Mouse (Mus musculus): ENCODE results near the gene Fgfr2. TPM values are rescaled to one million over a fixed set of nuclear protein-coding genes. Genes with fewer than 3 reads are reported as not detected.

Fgfr2 gene
- polyA plus RNA-seq, 1 experiment: 14.8 TPM

DNA sequence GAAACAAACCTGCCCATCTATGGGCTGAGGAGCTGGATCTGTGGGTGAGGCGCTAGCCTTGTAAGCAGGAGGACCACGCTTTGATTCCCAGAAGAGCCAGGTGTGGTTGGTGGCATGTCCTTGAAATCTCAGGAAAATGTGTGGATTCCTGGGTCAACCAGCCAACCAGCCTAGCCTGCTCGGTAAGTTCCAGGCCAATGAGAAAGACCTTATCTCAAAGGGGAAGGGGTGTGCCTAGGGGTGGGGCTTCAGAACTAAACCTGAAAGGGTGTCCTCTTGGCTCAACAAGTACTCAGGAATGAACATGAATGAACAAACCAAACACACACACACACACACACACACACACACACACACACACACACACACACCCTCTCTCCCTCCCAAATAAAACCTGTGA, 81.4 kb downstream of the Fgfr2 start:
- Histone ChIP-seq H3K27me3 (replicated peaks; ENCODE audit: control insufficient read depth, insufficient read depth, low read length) (no peaks in the 10 kb centered on the region), H3K4me3 (ENCODE audit: insufficient read depth, low read depth, low read length) (no peak overlapping the region), H3K36me3 (ENCODE audit: control insufficient read depth, insufficient read depth, low read length) (no peaks in the 10 kb centered on the region), H3K27ac (ENCODE audit: insufficient read depth, low read depth, low read length) (peak overlapping the region; percentile 73; the same call in 1 of the 2 replicates), H3K4me1 (ENCODE audit: control insufficient read depth, insufficient read depth, low read length) (peaks cover 13% of the 10 kb centered on the region; the same call in 1 of the 2 replicates)
- DNase-seq: peak; percentile 33
- 49% methylated on average over 3 of the region's 3 CpGs for WGBS
- TF ChIP-seq POLR2A (IDR thresholded peaks at IDR 0.05; ENCODE audit: low read depth, low read length): no peak
- no peak for TF ChIP-seq CTCF (conservative IDR thresholded peaks at IDR 0.05; ENCODE audit: insufficient read depth, insufficient read length, low read depth, low read length)

- Histone ChIP-seq H3K27me3 (replicated peaks; ENCODE audit: control insufficient read depth, insufficient read depth, low read length) (no peaks in the 10 kb centered on the region), H3K4me1 (ENCODE audit: control insufficient read depth, insufficient read depth, low read length) (peaks cover 15% of the 10 kb centered on the region; the same call in 1 of the 2 replicates), H3K36me3 (ENCODE audit: control insufficient read depth, insufficient read depth, low read length) (no peaks in the 10 kb centered on the region), H3K27ac (ENCODE audit: insufficient read depth, low read depth, low read length) (peak overlapping the region; percentile 73), H3K4me3 (ENCODE audit: insufficient read depth, low read depth, low read length) (no peak overlapping the region)
- WGBS: 67% methylated on average over 3 of the region's 3 CpGs
- peak; percentile 77 for DNase-seq
- TF ChIP-seq POLR2A (IDR thresholded peaks at IDR 0.05; ENCODE audit: low read depth, low read length) (no peak), CTCF (conservative IDR thresholded peaks at IDR 0.05; ENCODE audit: insufficient read depth, insufficient read length, low read depth, low read length) (no peak; the same call in 1 of the 2 replicates)
Measured at GRCm38 (mm10) chr7:133040688-133041345, 82.3 kb downstream of the Fgfr2 start.

DNA sequence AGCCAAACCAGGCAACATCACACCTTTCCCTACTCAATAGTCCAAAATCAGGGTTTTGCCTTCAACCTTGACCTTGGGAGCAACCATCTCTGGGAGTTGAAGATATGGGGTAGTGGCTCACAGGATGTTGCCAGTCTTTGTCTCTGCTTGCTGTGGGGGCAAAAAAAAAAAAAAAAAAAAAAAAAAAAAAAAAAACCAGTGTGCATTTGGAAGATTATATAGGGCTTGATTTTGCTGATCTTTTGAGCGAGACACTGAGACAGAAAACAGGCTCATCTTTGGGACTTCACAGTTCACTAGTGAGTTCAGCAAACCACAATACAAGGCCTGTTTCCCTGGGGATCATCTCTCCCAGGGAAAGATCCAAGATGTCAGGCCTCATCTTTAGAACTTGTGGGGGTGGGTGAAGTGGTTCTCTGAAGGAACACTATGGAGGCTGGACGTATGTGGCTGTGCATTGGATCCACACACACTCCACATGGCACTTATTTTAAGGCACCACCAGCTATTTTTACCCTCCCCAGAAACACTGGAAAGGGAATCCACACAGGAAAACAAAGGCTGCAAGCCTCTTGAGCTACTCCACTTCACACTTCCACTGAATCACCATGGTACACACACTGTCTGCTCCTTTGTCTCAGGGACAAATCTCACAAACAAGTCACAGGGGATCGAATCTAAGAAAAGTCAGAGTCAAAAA, 83.4 kb downstream of the Fgfr2 start:
- Histone ChIP-seq H3K27ac (ENCODE audit: insufficient read depth, low read depth, low read length) (peak overlapping the region; percentile 12), H3K27me3 (replicated peaks; ENCODE audit: control insufficient read depth, insufficient read depth, low read length) (no peaks in the 10 kb centered on the region), H3K4me3 (ENCODE audit: insufficient read depth, low read depth, low read length) (no peak overlapping the region), H3K4me1 (ENCODE audit: control insufficient read depth, insufficient read depth, low read length) (peaks cover 15% of the 10 kb centered on the region; the same call in 1 of the 2 replicates), H3K36me3 (ENCODE audit: control insufficient read depth, insufficient read depth, low read length) (no peaks in the 10 kb centered on the region)
- TF ChIP-seq POLR2A (IDR thresholded peaks at IDR 0.05; ENCODE audit: low read depth, low read length): no peak
- TF ChIP-seq CTCF (conservative IDR thresholded peaks at IDR 0.05; ENCODE audit: insufficient read depth, insufficient read length, low read depth, low read length): no peak
- no peak for DNase-seq
- WGBS: 82% methylated on average over 3 of the region's 3 CpGs

- no peak for TF ChIP-seq CTCF (conservative IDR thresholded peaks at IDR 0.05; ENCODE audit: insufficient read depth, insufficient read length, low read depth, low read length)
- no peak for TF ChIP-seq POLR2A (IDR thresholded peaks at IDR 0.05; ENCODE audit: low read depth, low read length)
- H3K27ac ChIP-seq (ENCODE audit: insufficient read depth, low read depth, low read length): peak overlapping the region; percentile 78
- H3K27me3 ChIP-seq (replicated peaks; ENCODE audit: control insufficient read depth, insufficient read depth, low read length): no peaks in the 10 kb centered on the region
- no peaks in the 10 kb centered on the region for H3K36me3 ChIP-seq (ENCODE audit: control insufficient read depth, insufficient read depth, low read length)
- 31% methylated on average over 4 of the region's 4 CpGs for WGBS
- H3K4me1 ChIP-seq (ENCODE audit: control insufficient read depth, insufficient read depth, low read length): peaks cover 12% of the 10 kb centered on the region; the same call in 1 of the 2 replicates
- no peak overlapping the region for H3K4me3 ChIP-seq (ENCODE audit: insufficient read depth, low read depth, low read length)
- peak; percentile 55 for DNase-seq
Measured at GRCm38 (mm10) chr7:133037618-133038017, 85.5 kb downstream of the Fgfr2 start.

DNA sequence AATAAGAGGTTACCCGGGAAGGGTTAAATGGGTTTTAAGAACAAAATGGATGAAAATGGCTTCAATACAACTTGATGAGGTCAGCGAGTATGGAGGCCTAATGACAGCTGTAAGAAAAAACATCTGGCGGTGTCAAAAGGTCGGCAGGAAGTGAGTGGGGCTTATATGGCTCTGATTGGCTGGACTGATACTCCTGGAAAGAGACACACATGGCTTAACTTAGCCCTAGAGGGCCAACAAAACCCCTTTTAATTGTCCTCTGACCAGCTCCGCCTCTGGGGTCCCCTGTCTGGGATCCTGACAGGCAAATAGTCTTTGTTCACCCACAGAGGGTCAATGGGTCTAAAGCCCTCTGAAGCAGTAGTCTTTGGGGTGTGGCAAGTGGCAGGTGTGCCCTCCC, 85.9 kb downstream of the Fgfr2 start:
- Histone ChIP-seq H3K27ac (ENCODE audit: insufficient read depth, low read depth, low read length) (peak overlapping the region; percentile 78), H3K27me3 (replicated peaks; ENCODE audit: control insufficient read depth, insufficient read depth, low read length) (no peaks in the 10 kb centered on the region), H3K4me1 (ENCODE audit: control insufficient read depth, insufficient read depth, low read length) (peaks cover 12% of the 10 kb centered on the region; the same call in 1 of the 2 replicates), H3K4me3 (ENCODE audit: insufficient read depth, low read depth, low read length) (no peak overlapping the region), H3K36me3 (ENCODE audit: control insufficient read depth, insufficient read depth, low read length) (no peaks in the 10 kb centered on the region)
- no peak for TF ChIP-seq CTCF (conservative IDR thresholded peaks at IDR 0.05; ENCODE audit: insufficient read depth, insufficient read length, low read depth, low read length)
- no peak for TF ChIP-seq POLR2A (IDR thresholded peaks at IDR 0.05; ENCODE audit: low read depth, low read length)
- DNase-seq: peak; percentile 59
- 66% methylated on average over 5 of the region's 5 CpGs for WGBS

GRCm38 (mm10) chr7:133035901-133036300, 87.2 kb downstream of the Fgfr2 start:
- no peak for TF ChIP-seq POLR2A (IDR thresholded peaks at IDR 0.05; ENCODE audit: low read depth, low read length)
- no peak for DNase-seq
- Histone ChIP-seq H3K27ac (ENCODE audit: insufficient read depth, low read depth, low read length) (no peak overlapping the region), H3K4me3 (ENCODE audit: insufficient read depth, low read depth, low read length) (no peak overlapping the region), H3K4me1 (ENCODE audit: control insufficient read depth, insufficient read depth, low read length) (peaks cover 12% of the 10 kb centered on the region; the same call in 1 of the 2 replicates), H3K36me3 (ENCODE audit: control insufficient read depth, insufficient read depth, low read length) (no peaks in the 10 kb centered on the region), H3K27me3 (replicated peaks; ENCODE audit: control insufficient read depth, insufficient read depth, low read length) (no peaks in the 10 kb centered on the region)

DNA sequence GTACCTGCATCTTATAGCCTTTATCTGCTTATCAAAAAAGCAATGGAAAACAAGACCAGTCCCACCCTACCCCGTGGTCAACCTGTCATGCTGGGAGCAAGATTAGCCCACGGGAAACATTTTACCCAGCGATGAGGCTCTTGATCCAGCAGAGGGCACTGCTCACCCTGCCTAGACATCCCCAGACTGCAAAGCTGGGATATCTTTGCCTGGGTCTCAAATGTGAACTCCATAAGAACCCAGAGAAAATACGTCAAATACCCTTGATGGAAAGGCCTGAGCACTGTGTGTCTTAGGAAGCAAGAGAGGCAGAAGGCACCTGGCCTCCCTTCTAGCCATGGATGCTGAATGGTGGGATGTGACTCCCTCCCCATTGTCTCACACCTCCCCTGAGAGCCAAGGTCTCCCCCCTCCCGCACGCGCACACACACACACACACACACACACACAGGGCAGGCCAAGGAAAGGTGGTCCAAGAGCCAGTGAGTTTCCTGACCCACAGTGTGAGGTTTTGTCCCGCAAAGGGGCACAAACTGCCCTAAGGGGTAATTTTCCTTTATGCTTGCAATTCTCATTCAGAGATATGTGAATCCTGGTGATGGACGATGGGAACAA, 90.5 kb downstream of the Fgfr2 start:
- DNase-seq: peak; percentile 75
- Histone ChIP-seq H3K27me3 (replicated peaks; ENCODE audit: control insufficient read depth, insufficient read depth, low read length) (no peaks in the 10 kb centered on the region), H3K4me1 (ENCODE audit: control insufficient read depth, insufficient read depth, low read length) (peaks cover 9% of the 10 kb centered on the region; the same call in 1 of the 2 replicates), H3K27ac (ENCODE audit: insufficient read depth, low read depth, low read length) (no peak overlapping the region), H3K36me3 (ENCODE audit: control insufficient read depth, insufficient read depth, low read length) (no peaks in the 10 kb centered on the region), H3K4me3 (ENCODE audit: insufficient read depth, low read depth, low read length) (no peak overlapping the region)
- no peak for TF ChIP-seq POLR2A (IDR thresholded peaks at IDR 0.05; ENCODE audit: low read depth, low read length)
- TF ChIP-seq CTCF (conservative IDR thresholded peaks at IDR 0.05; ENCODE audit: insufficient read depth, insufficient read length, low read depth, low read length): peak; percentile 90
- WGBS: 41% methylated on average over 9 of the region's 9 CpGs

All from kidney, adult 2 months (tissue).